Mouse (Mus musculus) midbrain, embryonic 10.5 days (tissue): ENCODE measurements around the gene Vps51. TPM values are rescaled to one million over a fixed set of nuclear protein-coding genes. Genes with fewer than 3 reads are reported as not detected.

Experiments
- DNase-seq: peaks from one replicate; pipeline ENCODE4 v3.0.0-alpha.2; 2017; ENCODE audit warnings: low spot score
- H3K27ac ChIP-seq: fragments of 300-500 bp; sonication (generic); replicated peaks from 2 replicates; pipeline ENCODE4 v1.5.1; 2016; ENCODE audit warnings: mild to moderate bottlenecking
- H3K27me3 ChIP-seq: fragments of 300-500 bp; sonication (generic); 2 replicates; pipeline ENCODE4 v1.6.1; 2016; ENCODE audit warnings: low read depth, mild to moderate bottlenecking; ENCODE audit not compliant: poor library complexity, severe bottlenecking
- H3K36me3 ChIP-seq: fragments of 300-500 bp; sonication (generic); 2 replicates; pipeline ENCODE4 v1.6.1; 2016; ENCODE audit warnings: mild to moderate bottlenecking, moderate library complexity
- H3K4me1 ChIP-seq: fragments of 300-500 bp; sonication (generic); 2 replicates; pipeline ENCODE4 v1.6.1; 2016
- H3K4me3 ChIP-seq: fragments of 300-500 bp; sonication (generic); 2 replicates; pipeline ENCODE4 v1.5.1; 2016; ENCODE audit warnings: mild to moderate bottlenecking, moderate library complexity
- H3K9me3 ChIP-seq: fragments of 300-500 bp; sonication (generic); replicated peaks from 2 replicates; pipeline ENCODE4 v1.6.1; 2016; ENCODE audit warnings: mild to moderate bottlenecking
- WGBS: fragments of 180-500 bp; shearing (Covaris S2); methylation state at CpG from one replicate; pipeline ENCODE4 v1.1.7; 2016; 5-methylcytosine and 5-hydroxymethylcytosine counted together
- polyA plus RNA-seq: library from polyadenylated mRNA; unstranded; fragments of >200 nt; fragmentation: Nextera tagmentation; extraction: Ambion mirVana; gene quantifications from 2 replicates; pipeline ENCODE4 v1.2.1, GENCODE M21; 2016

Vps51 gene
- polyA plus RNA-seq, 1 experiment from 2014 or later: 68.0 TPM

DNA sequence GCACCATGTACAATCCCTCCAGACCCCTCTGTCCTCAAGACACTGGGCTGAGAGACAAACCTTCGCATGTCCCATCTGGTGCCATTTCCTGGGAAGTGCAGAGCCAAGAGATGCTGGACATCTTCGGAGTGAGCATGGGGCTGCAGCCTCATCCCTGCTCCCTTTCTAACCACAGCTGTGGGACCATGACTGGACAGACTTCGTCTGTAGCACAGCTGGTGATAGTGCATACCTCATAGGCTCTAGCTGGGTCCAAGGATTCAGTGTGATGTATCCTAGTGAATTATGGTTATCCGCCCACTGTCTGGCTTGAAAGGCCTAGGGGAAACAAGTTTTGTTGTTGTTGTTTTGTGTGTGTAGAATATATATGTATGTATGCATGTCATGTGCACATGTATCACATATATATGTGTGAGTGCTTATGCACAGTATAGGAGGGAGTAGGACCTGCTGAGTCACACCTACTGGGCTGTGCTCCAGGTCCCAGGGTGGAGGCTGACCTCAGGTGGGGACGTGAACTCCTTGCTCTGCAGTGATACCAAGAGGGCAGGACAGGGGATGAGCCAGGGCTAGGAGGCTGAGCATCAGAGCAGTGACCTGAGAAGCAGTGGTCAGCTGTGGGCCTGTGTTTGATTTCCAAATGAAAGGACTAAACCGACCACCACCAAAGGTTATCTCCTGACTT is 25.3 kb upstream of the Vps51 start:
- H3K27me3 ChIP-seq: no peaks in the 10 kb centered on the region
- H3K9me3 ChIP-seq: no peaks in the 10 kb centered on the region
- peaks cover 28% of the 10 kb centered on the region for H3K36me3 ChIP-seq
- 83% methylated on average over 6 of the region's 6 CpGs for WGBS
- H3K4me3 ChIP-seq: no peak overlapping the region
- H3K27ac ChIP-seq: no peak overlapping the region
- H3K4me1 ChIP-seq: no peaks in the 10 kb centered on the region
- no peak for DNase-seq

DNA sequence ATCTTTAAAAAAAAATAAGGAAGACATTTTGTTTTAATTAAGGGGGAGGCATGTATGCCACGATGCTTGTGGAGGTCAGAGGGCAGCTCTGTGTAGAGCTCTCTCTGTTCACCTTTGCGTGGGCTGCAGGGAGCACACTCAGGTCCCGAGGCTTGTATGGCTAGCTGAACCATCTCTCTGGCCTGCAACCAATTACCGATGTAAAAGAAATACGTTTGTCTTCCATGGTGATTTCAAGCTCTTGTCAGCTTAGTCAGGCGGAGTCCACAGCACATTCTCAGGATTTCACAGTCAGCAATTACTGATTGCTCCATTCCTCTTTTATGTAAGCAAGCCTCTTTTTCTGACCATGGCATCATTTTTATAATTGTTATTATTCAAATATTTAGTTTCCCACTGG is 24.2 kb upstream of the Vps51 start:
- Histone ChIP-seq H3K4me3 (no peak overlapping the region), H3K9me3 (no peaks in the 10 kb centered on the region), H3K27ac (no peak overlapping the region), H3K4me1 (no peaks in the 10 kb centered on the region), H3K36me3 (peaks cover 34% of the 10 kb centered on the region), H3K27me3 (no peaks in the 10 kb centered on the region)
- DNase-seq: no peak
- WGBS: 76% methylated on average over 6 of the region's 6 CpGs

DNA sequence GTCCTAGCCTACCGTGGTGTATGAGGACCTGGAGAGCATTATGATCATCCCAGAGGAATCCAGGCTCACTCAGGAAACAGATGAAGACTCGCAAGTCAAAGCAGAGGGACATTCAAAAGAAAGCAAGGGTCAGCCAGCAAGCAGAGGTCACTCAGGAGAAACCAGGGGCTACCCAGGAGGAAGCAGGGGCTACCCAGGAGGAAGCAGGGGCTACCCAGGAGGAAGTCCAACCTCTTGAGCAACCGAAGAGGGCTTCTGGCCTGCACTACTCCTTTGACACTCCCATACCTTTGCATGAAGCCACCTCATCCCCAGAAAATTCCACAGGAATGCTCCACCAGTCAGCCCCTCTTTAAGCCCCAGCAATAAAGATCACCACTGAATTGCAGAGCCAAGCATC is 20.8 kb upstream of the Vps51 start:
- Histone ChIP-seq H3K4me1 (no peaks in the 10 kb centered on the region), H3K4me3 (no peak overlapping the region)
- WGBS: 91% methylated on average over 3 of the region's 3 CpGs

DNA sequence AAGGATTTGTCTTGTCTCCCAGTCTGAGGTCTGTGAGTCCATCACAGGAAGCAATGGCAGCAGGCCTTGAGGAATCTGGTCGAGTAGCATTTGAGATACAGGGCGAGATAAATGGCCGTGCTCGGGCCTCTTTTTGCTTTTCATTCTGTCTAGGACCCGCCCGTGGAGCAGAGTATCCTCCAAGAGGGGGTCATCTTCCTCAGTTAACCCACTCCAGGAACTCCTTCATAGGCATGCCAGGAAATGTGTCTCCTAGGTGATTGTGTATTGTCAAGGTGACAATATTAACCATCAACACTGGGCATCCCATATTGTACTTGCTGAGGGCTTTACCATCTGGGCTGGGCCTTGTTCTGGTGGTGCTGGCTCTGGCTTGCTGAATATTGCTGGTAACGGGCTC is 17.1 kb upstream of the Vps51 start, which contains the start of gene AC131692.1:
TSS of gene AC131692.1 (plus strand) at position 301 of the 400 bp plus-strand sequence.
- WGBS: 94% methylated on average over 7 of the region's 7 CpGs
- H3K36me3 ChIP-seq: peaks cover 92% of the 10 kb centered on the region

More for the DNA sequence above, 20.8 kb upstream of the Vps51 start:
- no peak overlapping the region for H3K27ac ChIP-seq
- no peaks in the 10 kb centered on the region for H3K27me3 ChIP-seq
- DNase-seq: no peak
- no peaks in the 10 kb centered on the region for H3K9me3 ChIP-seq
- H3K36me3 ChIP-seq: peaks cover 68% of the 10 kb centered on the region

DNA sequence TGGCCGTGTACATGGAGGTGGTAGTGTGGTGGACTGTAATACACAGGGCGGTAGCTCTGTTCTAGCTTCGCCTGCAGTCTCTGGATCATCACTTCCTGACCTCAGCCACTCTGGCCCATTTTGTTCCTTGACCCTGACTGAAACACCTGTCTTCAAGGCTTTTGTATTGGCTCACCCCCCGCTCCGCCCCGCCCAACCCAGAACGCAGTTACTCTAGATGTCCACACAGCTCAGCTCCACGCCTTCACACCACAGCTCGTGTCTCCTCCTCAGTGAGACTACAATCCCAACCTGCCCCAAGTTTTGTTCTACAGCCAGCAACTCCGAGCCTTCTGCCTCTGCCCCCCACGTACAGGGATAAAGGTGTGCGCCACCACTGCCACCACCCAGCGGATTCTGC is 11.8 kb upstream of the Vps51 start:
- no peak for DNase-seq
- 95% methylated on average over 13 of the region's 13 CpGs for WGBS

More for the DNA sequence above, 17.1 kb upstream of the Vps51 start, which contains the start of gene AC131692.1:
- H3K4me3 ChIP-seq: no peak within 1 kb of the TSS
- DNase-seq: no peak
- no peak within 1 kb of the TSS for H3K27ac ChIP-seq
- no peaks in the 10 kb centered on the region for H3K9me3 ChIP-seq
- no peaks in the 10 kb centered on the region for H3K4me1 ChIP-seq
- no peaks in the 10 kb centered on the region for H3K27me3 ChIP-seq

DNA sequence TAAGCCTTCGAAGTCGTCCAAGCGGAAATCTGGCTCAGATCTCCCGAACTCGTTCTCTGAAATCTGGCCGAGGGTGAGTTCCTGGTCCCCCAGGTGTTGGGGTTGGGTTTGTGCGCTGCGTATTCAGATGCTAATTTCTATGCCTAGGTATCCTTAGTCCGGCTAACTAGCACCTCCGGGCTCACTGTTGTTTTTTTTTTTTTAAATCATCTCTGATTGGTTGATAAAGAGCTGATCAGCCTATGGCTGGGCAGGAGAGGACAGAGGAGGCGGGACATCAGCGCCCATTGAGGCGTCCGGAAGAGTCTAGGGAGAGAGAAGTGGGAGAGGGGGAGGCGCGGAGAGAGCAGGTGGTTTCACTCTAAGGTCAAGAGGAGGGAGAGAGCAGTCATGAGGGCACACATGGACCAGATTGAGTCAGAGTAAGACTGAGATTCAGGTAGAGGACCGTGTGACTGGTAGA is 8.4 kb upstream of the Vps51 start:
- Histone ChIP-seq H3K9me3 (no peaks in the 10 kb centered on the region), H3K27me3 (no peaks in the 10 kb centered on the region), H3K4me3 (peak overlapping the region; percentile 87), H3K4me1 (peaks cover 22% of the 10 kb centered on the region), H3K36me3 (peaks cover 68% of the 10 kb centered on the region), H3K27ac (peak overlapping the region; percentile 89)
- peak; percentile 71 for DNase-seq
- WGBS: under 1% methylated on average over 17 of the region's 17 CpGs

More for the DNA sequence above, 11.8 kb upstream of the Vps51 start:
- Histone ChIP-seq H3K4me3 (no peak overlapping the region), H3K4me1 (peaks cover 16% of the 10 kb centered on the region), H3K36me3 (peaks cover 78% of the 10 kb centered on the region), H3K9me3 (no peaks in the 10 kb centered on the region), H3K27ac (no peak overlapping the region), H3K27me3 (no peaks in the 10 kb centered on the region)

DNA sequence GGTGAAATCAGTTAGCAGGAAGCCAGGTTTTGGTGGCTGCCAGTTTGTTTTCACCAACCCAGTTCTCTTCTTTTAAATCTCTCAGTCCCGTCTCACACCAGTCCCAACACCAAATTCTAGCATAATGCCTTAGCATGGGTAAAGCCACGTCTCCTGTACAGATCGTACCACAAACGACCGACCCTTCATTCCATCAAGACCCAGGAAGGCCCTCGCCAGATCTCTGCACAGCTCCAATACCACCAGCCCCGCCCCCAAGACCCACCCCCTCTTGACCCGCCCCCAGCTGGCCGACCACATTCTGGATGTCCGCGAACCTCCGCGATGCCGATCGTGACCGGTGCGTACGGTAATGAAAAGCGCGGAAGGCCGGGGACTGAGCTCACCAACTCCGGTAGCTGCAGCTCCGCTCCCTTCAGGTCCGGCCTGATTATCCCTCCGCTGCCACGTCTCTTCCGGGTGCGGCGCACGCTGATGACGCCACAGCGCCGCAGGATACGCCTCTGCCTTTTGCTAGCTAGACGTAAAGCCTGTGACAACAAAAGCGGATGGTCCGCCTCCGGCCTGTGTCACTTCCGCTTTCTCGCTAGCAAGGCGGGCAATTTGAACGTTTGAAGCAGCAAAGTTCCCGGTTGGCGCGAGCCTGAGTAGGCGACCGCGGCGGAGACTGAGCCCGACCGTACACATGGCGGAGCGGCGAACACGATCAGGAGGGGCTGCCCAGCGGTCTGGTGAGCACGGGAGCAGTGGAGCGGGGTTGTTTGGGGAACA is 7.6 kb upstream of the Vps51 start, which contains the start of the genes Zfpl1 and Cdca5:
TSS of gene Zfpl1 (minus strand) at position 479 of the 771 bp plus-strand sequence.
TSS of gene Cdca5 (plus strand) at position 506 of the 771 bp plus-strand sequence.
- under 1% methylated on average over 58 of the region's 58 CpGs for WGBS
- peak within 1 kb of the TSS; percentile 89 for H3K27ac ChIP-seq
- DNase-seq: peak; percentile 97
- peak within 1 kb of the TSS; percentile 87 for H3K4me3 ChIP-seq
- no peaks in the 10 kb centered on the region for H3K9me3 ChIP-seq
- H3K4me1 ChIP-seq: peaks cover 22% of the 10 kb centered on the region
- no peaks in the 10 kb centered on the region for H3K27me3 ChIP-seq
- H3K36me3 ChIP-seq: peaks cover 68% of the 10 kb centered on the region

DNA sequence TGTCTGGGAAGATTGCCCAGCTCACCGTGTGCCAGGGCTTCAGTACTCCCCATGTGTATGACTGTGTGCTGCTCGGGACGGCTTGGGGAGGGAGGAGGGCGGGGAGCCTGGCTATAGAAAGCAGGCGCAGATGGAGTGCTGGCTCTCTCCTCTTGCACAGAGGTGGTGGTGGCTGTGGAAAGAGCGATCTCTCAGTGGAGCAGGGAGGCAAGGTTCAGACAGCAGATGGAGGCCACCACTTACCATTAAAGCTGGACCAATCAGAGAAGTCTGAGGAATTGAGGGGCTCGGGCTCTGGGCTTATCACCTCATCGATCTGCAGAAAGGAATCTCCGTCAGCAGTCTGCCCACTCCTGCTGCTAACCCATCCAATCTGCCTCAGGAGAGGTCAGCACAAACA is 5.1 kb upstream of the Vps51 start, which contains the start of gene Gm28374:
TSS of gene Gm28374 (minus strand) at position 101 of the 400 bp plus-strand sequence.
- whole genome bisulfite sequencing: 91% methylated on average over 9 of the region's 9 CpGs
- Histone ChIP-seq H3K27ac (no peak within 1 kb of the TSS), H3K27me3 (no peaks in the 10 kb centered on the region), H3K4me1 (peaks cover 33% of the 10 kb centered on the region), H3K36me3 (peaks cover 48% of the 10 kb centered on the region), H3K4me3 (peak within 1 kb of the TSS; percentile 24; the same call in 1 of the 2 replicates), H3K9me3 (no peaks in the 10 kb centered on the region)
- no peak for DNase-seq

DNA sequence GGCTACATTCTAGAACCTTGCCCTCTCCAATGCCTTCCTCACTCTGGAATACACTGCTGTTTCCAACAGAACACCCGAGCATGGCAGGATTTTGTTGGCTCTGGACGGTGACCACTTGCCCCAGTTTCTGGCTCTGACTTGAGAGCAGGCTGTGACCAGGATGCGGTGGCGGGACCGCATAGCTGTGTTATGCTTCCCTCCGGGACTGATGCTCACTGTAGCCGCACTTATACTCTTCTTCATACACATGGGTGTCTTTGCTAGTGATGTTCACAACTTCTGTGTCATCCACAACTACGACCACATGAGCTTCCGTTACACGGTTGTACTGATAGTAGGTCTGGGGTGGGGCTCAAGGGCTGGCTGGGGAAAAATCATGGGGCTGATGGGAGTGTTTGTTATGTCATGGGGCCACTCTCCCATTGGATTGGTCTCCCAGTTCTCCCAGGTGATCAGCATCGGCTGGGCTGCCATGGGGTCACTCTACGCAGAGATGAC is 3.0 kb upstream of the Vps51 start, which contains the start of gene Tmem262:
TSS of gene Tmem262 (plus strand) at position 51 of the 498 bp plus-strand sequence.
- Histone ChIP-seq H3K36me3 (peaks cover 41% of the 10 kb centered on the region), H3K4me1 (peaks cover 40% of the 10 kb centered on the region), H3K27ac (no peak within 1 kb of the TSS), H3K27me3 (no peaks in the 10 kb centered on the region), H3K9me3 (no peaks in the 10 kb centered on the region), H3K4me3 (peak within 1 kb of the TSS; percentile 4; the same call in 1 of the 2 replicates)
- WGBS: 92% methylated on average over 12 of the region's 12 CpGs
- DNase-seq: no peak

DNA sequence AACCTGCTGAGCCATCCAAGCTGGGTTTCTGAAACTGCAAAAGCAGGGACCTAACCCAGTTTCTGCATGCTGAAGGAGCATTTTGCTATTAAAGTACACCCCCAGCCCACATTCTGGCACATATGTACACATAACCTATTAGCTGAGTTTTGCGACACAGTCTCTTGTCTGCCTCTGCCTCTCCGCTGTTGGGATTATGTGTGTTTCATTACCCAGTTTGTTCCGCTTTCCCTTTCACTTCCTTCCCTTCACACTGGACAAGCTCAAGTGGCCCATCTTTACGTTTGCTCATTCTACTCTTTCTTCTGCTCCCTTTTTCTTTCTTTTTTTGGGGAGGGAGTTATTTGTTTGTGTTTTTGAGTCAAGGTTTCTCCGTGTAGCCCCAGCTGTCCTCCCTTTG is 3.1 kb downstream of the Vps51 start:
- no peak for DNase-seq
- Histone ChIP-seq H3K4me1 (peaks cover 32% of the 10 kb centered on the region), H3K27ac (no peak overlapping the region), H3K4me3 (no peak overlapping the region), H3K27me3 (no peaks in the 10 kb centered on the region), H3K9me3 (no peaks in the 10 kb centered on the region), H3K36me3 (peaks cover 58% of the 10 kb centered on the region)
- WGBS: 89% methylated on average over 5 of the region's 5 CpGs

DNA sequence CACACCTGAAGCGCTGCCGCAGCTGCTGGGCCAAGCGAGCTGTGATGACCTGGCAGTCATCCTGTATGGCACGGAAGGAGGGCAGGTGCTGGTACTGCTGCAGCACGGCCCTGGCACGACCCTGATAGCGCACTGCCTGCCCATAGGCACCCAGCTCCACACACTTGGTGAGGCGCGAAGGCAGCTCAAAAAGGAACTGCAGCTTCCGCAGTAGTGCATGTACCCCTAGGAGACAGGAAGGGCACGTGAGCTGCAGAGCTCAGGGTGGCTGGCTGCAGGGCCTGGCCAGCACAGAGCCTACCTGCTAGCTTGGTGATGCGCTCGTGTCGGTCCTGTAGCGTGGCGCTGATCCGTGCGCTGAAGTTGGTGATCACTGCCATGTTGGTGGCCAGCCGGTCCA is 5.8 kb downstream of the Vps51 start:
- Histone ChIP-seq H3K27ac (no peak overlapping the region), H3K4me3 (peak overlapping the region; percentile 12; the same call in 1 of the 2 replicates), H3K4me1 (peaks cover 38% of the 10 kb centered on the region), H3K9me3 (no peaks in the 10 kb centered on the region), H3K36me3 (peaks cover 63% of the 10 kb centered on the region), H3K27me3 (no peaks in the 10 kb centered on the region)
- DNase-seq: no peak
- 96% methylated on average over 19 of the region's 19 CpGs for WGBS

DNA sequence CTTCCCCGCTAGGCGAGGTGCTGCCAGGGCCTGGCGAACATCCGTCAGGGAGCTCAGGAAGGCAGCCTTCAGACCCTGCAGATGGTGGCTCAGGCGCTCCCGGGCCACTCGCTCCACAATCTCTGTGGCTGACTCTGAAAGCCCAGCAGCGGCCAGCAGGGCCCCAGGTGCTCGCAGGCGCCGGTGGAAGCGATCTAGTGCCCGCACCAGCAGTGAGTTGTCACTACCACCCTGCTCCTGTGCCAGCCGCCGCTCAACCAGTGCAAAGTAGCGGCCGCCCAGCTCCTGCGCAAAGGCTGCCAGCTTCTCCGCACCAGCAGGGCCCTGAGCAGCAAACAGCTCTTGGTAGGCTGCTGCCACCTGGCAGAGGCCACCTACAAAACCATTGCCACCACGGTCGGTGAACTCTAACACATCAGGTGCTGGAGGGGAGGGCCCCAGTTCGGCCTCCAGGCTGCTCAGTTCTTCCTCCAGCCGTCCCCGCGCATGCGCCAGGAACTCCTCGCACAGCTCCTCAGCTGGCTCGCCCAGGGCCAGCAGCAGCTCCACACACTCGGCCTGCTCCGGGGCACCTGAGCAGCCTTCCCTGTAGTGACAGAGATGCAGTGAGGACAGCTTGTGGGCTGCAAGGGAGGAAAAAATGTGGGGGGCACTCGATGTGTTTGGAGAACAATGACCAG is 6.3 kb downstream of the Vps51 start:
- H3K4me1 ChIP-seq: peaks cover 36% of the 10 kb centered on the region
- peak overlapping the region; percentile 12; the same call in 1 of the 2 replicates for H3K4me3 ChIP-seq
- no peak for DNase-seq
- H3K27ac ChIP-seq: no peak overlapping the region
- H3K36me3 ChIP-seq: peaks cover 63% of the 10 kb centered on the region
- 91% methylated on average over 31 of the region's 31 CpGs for WGBS
- no peaks in the 10 kb centered on the region for H3K27me3 ChIP-seq
- H3K9me3 ChIP-seq: no peaks in the 10 kb centered on the region
